Mouse (Mus musculus) heart, adult 11 months (tissue): ENCODE results near the gene Calhm3.

ENCODE experiments used
- DNase-seq: peaks from one replicate; pipeline ENCODE4 v3.0.0; 2022

Calhm3 gene

DNA sequence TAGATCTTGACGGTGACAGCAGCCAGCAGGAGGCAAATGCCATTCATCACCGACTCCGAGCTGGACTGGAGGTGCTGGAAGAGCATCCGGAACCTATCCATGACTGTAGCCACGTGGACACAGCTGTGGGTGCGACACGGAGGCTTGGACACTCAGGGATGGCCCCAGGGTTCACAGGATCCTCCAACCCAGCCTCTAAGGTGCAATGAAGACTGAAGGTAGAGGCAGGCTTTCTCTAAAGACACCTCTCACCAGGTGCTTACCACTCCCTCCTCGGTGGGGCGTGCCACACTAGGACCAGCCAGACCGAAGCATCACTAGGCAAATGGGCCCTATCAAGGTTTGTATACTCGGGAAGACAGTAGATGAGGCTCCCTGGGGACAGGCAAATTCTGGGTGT is at the start of gene Calhm3:
Calhm3 (minus strand) TSS at position 101 of the 400 bp plus-strand sequence.
- no peak for DNase-seq

DNA sequence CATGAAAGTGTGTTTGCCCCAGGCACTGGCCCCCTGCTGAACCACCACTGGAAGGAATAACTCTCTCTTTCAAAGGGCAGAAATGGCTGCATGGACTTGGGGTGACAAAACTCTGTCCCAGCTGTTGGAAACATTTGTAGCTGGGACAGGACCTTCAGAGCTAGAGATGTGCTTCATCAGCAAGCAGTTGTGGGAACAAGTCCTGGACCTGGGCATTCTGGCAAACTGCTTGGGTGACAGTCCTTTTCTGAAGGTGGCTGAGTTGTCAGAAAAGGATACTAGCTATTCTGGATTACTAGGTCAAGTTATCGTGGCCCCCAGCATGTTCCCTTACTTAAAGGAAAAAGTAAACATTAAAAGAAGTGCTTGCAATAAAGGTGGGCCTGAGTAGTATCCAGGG is 48.6 kb upstream of the Calhm3 start:
- DNase-seq, result no peak

DNA sequence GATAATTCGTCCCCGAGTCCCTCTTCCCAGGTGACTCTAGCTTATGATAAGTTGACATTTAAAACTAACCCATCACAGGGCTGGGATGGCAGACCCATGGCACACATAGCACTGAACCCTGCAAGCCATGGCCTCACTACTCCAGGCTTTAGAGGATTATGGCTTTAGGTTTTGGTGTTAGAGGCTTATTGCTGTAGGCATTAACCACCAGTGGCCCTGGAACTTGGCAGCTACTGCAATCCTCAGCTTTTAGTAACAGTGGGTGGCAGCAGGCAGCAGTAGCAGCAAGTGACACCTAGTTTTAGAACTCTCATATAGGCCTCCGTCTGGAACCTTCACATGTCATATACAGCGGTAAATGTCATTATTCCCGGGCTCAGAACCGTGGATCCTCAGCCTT is 47.1 kb upstream of the Calhm3 start:
- DNase-seq, result no peak

DNA sequence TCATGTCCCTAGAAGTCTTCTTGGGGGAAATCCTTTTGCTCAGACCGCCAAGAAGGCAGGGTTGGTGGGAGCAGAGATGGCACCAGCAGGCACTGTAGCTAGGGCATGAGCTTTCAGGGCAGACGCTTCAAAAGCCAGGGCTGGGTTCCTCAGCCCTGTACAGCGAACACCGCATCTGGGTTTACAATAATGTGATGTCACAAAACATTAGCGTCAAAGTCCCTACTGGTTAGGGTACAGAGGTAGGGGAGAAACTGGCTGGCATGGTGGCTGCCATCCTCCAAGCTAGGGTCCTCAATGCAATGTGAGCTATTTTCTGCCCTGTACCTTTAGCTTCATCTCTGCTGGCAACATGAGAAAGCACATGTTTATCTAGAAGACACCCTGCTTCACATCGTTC is 45.5 kb upstream of the Calhm3 start:
- DNase-seq, result no peak

DNA sequence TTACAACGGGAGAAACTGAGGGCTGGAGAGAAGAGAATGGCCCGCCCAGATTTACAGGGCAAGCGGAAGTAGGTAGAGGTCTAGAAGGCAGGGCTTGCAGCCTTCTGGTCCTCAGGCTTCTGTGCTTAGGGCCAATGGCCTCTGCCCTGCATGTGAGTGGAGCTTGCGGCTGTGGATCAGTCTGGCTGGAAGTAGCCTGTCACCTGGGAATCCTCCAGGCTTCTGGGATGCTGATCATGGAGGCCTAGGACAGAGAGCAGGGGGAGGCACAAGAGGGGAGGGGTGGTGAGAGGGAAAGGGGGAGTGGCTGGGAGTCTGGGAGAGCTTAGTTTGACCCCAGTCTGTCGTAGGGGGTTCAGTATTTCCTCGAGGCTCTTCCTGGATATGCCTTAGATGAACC is 44.9 kb upstream of the Calhm3 start:
- DNase-seq, result no peak

DNA sequence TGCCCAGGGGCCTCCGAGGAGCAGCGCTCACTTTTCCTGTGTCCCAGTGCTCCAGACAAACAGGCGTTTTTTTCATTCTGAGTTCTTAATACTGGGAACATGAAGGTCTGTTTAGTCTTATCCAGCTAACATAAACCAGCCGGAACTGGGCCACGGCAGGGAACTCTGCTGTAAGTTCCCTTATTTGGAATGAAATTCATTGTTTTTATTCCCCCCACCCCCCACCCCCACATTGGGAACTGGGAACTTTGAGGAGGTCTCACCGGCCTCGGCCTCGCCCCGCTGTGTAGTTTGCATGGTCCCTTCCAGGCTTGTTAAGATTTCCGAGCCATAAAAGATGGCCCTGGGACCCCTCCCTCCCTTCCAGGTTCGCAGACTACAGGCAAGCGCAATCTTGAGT is 44.4 kb upstream of the Calhm3 start:
- no peak for DNase-seq

DNA sequence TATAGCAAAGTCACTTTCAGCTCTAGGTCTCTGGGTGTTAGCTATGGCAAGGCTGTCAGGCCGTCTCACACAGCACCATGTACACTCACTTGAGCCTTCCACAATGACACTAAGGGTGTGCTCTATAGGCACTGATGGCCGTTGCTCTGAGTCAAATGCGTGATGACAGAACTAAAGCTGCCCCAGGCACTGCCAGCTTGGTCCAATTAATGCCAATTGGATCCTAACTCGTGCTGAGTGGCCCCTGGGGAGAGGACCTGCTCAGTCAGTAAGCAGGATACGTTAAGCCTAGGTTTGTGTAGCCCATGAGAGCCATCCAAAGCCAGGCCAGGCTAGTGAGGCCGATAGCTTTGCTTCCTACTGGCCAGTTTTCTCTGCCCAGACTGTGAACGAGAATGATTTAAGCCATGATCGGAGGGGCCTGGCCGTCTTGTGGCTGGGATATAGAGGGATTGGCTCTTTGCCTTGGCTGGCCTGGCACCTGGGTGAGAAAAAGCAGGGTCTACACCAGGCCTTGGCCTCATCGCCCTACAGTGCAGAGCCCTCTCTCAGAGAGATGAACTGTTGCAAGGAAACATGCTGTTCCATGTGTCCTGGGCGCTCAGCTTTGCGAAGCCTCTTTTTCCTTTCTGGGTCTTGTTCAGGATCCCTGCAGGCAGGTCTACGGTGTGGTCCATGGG is 41.2 kb upstream of the Calhm3 start:
- DNase-seq, result no peak

DNA sequence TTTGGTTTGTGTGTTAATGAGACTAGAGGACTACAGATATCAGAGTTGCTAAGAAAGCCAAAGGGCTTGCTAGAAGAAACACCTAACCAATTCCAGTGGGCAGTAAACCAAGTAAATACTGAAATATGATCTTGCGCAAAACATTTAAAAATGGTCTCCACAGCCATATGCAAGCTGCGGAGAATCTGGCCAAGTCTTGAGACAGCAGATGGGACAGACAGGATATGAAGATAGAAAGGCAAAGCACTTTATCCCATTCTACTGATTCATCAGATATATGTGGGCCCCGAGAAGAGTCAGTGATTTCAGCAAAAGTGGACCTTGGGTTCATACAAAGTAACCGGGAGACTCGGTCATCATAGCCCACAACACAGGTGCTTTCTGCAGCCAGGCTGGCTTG is 34.6 kb upstream of the Calhm3 start:
- no peak for DNase-seq

DNA sequence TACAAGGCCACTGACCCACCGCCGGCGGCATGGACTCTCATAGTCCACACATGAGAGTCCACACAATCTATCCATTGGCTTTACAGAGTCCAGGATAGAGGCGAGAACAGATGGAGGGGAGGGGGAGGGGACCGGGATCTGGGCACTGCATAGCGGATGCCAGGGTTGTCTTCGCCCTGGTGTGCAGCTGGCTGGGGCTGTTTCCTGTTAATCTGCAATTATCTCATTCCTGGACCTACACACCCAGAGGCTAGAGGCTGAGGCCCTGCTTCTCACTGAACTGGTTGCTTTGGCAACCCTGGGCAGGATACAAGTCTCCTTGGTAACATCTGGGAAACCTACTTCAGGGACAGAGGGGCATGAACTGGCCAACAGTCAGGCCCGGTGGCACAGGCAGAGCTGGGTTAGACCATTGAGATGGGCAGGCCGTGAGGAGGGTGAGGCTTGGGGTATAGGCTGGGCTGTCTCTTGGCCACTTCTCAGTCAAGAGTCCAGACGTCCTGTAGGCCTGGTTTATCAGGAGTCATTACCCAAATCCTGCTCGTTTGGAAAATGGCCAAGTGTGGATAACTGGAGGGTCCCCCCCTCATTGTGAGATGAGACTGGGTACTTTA is 31.1 kb upstream of the Calhm3 start:
- DNase-seq, result peak; percentile 88

DNA sequence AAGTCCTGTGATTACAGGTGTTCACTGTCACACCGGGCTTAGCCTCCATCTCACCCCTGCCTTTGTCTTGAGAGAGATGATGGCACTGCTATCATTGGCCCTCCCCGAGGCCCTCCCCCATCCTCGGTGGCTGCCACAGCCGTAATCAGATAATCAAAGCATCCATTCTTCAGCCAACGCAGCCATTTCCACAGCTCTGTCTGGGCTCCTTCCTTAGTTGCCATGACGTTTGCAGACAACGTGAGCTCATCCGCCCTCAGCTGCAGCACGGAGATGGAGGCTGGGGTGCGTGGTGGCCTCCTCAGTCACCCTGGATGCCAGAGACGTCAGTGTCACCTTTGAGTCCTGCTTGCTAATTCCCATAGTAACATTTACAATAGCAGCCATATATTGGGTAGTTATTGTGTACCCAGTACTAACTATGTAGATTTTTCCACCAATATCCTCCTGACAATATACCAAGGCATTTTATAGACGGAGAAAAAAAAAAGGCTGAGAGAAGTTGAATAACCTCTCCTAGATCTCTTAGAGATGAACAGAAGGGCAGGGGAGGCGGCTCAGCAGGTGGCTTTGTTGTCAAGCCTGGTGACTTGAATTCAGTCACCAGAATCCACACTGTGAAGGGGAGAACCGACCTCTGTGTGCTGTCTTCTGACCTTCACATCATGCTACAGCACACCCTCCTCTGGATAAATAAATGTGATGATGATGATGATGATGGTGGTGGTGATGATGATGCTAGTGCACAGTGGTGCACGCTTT is 29.1 kb upstream of the Calhm3 start:
- peak; percentile 68 for DNase-seq

DNA sequence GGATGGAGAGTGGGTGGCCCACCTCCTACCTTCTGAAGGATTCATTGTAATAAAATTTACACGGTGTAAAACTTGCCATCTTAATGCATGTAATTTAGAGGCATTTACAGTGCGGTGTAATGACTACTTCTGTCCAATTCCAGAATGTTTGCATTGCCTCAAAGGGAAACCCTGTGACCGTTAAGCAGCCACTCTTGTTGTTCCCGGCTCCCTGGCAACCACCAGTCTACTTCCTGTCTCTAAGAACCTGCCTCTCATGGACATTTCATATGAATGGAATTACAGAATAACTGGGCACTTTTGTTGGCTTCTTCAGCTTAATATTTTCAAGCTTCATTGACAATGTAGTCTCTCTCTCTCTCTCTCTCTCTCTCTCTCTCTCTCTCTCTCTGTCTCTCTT is 27.2 kb upstream of the Calhm3 start:
- no peak for DNase-seq

DNA sequence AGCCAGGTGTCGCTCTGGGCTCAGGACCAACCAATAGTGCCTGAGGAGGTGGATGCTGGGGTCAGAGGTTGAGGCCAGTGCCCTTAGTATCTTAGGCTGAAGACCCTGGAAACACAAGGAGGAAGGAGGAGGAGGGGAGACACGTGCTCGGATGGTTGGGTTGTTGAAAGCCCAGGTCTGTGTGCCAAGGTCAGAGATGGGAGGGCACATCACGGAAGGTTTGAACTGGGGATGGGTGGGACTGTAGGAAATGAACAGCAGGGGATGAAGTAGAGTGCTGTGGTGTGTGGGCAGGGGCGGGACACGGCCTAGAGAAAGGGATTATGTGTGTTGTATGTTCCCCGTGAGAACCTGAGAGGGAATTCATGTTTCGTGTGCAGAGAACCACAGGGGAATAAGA is 26.7 kb upstream of the Calhm3 start:
- no peak for DNase-seq

DNA sequence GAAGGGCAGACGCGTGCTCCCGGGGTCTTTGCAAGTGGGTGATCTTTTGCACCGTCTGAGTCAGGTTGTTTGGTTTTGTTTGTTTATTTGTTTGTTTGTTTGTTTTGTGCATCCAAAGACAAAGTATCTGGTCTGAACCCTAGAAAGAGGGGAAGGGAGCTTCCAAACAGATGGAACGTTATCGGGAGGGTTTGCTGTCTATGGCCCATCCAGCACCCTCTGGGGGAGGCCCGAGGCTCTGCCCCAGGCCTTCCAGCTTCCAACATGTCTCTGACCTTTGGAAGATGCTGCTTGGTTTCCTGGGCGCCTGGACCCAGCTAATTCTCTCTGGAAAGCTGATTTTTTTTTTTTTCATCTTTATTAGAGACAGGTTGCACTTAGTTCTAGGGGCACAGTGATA is 22.4 kb upstream of the Calhm3 start:
- DNase-seq, result no peak

DNA sequence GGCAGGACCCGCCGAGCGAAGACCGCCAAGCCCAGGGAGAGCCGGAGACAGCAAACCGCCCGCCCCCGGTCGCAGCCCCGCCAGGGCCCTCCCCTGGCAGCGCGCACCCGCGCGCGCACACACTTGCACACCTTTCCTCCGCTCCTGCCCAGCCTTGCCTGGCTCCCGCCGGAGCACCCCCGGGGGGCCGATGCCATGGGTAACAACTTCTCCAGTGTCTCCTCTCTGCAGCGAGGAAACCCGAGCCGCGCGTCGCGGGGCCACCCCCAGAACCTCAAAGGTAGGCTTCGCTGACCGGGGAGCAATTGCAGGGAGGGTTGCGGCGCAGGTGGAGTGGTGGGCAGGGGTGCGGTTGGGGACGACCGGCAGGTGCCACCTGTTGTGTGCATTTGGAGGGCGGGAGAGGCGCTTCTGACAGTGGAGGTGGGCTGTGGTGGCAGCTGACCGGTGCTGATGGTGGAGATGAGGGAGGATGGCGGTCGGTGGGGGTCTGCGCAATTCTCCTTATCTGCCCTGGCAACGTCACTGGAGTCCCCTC is 21.8 kb upstream of the Calhm3 start:
- no peak for DNase-seq

DNA sequence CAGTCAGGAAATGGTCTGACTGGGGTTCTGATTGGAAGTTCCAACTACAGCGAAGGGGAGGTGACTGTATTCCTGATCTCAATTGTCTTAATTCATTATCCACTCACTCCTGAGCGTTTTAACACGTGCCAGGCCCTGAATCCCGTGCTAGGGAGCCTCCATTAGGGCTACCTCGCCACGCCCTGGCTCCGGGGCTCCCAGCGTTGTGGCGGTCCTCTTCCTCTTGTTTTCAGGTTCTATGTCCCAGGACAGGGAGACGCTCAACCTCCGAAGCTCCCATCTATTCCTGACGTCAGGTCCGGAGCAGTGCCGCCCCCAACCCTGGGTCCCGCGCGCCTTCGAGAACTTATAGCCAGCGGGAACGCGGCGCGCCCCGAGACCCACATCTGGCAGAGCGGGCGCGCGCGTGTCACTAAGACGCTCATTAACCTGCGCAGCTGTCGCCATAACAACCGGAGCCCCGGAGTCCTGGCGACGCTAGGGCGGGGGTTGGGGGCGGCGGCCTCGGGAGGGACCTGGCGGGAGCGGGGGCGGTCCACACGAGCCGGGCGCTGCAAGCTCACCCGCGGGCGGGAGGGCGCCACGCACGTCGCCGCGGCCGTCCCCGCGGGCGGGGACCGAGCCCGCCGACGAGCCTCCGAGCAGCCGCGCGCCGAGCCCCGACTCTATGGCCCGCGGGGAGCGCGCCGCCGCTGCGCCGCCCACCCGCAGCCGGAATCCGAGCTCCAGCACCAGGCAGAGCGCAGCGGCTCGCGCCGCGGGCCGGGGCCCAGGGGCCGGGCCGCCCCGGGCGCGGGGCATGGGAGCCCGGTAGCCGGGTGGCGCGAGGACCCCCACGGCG is 21.1 kb upstream of the Calhm3 start, which contains the start of gene Neurl1a:
Neurl1a (plus strand) TSS at position 390 of the 841 bp plus-strand sequence.
- peak; percentile 94 for DNase-seq

DNA sequence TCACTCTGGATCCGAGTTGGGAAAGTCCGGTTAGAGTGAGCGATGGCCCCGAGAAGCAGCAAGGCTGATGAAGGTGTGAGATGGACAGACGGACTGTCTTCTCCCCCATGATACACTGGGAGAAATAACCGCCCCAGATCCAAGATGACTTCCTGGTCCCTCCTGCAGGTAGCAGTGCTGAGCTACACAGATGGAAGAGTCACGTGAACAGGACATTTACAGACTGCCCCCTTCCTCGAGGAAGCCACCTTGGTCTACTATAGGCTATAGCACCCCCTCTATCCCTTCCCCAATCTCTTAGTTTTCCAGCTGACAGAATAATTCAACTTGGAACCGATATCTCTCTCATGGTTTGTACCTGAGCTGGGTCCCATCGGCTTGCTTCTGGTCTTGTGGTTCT is 20.4 kb upstream of the Calhm3 start:
- peak; percentile 85 for DNase-seq

DNA sequence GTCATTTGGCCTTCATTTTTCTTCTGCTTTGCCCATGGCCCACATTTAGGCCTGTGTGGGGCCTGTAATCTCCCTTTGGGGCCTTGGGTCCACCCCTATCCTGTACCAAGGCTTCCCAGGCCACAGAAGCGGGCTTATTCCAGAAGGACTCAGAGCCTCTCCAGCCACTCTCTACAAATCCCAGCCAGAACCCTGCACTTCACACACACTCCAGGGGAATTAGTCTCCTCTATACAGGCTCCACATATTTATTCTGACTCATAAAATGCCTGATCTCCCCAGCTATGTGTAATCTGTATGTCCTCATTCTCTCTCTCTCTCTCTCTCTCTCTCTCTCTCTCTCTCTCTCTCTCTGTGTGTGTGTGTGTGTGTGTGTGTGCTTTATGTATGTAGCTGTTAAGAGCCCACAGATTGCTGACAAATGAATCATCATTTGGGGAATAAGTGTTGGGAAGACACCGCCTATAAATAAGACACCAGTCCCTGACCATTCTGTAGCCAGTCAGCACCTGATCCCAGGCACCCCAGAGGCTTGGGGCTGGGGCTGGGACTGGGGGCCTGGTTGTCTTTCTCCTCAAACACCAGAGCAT is 19.4 kb upstream of the Calhm3 start:
- DNase-seq, result no peak

DNA sequence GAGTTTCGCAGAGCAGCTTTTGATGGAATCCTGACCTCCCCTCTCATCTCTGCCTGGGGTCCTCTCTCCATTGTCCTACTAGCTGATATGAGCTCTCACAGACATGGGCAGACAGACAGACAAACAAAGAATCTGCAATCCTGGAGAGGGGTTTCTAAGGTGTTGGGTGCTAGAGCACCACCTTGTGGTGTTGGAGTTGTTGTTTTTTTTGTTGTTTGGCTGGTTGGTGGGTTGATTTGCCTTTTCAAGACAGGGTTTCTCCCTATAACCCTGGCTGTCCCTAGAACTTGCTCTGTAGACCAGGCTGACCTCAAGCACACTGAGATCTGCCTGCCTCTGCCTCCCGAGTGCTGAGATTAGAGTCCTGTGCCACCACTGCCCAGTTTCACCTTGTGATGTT is 17.9 kb upstream of the Calhm3 start:
- no peak for DNase-seq

DNA sequence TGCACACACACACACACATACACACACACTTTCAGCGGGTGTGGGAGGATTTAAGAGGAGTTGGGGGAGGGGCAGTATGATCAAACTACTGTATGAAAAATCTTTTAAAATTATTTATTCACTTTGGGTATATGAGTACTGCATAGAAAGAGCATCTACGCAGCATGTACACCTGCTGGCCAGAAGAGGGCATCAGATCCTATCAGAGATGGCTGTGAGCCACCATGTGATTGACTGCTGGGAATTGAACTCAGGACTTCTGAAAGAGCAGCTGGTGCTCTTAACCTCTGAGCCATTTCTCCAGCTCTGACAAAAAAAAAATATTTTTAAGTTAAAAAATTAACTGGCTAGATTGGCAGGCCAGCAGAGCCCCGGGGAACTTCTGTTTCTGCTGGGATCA is 17.0 kb upstream of the Calhm3 start:
- no peak for DNase-seq

DNA sequence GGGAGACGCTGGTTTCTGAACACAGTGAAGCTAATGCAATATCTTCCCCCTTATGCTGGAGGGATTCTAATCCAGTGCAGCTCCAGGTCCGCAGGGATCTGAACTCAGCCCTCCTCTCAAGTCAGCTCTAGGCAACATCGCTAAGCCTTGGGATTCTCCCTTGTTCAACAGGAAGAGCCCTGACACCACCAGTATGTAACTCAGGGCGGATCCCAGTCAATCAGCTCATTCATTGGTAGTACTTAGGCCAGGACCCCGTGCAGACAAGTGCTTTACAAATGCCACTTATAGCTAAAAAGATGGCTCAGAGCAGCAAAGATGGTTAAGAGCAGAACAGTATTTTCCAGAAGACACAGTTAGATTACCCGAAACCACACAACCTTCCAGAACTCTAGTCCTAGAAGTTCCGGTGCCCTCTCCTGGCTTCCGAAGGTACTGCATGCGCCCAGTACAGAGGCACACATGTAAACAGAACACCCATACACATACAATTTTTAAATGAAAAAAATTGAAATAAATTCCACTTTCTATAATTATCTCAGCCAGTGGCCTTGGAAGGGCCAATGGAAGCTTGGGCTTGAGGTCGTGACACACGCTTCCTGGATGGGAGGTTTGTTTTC is 11.3 kb upstream of the Calhm3 start:
- DNase-seq, result peak; percentile 96

DNA sequence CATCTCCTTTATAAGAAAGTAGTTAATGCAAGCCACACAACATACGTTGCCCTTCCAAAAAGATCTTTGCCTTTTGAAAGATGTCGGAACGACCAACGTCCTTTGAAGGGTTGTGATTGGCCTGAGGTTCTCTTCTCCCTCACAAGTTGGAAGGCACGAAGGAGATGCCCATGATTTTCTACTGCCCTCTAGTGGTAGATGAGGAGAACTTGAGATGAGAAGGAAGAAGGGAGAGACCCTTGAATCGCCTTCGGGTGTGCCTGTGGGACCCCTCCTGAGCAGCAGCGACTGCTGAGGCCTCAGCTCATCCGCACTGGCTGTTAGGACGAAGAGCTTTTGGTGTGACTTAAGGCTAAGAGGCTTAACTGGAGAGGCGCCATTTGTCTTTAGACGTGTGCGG is 10.7 kb upstream of the Calhm3 start:
- DNase-seq, result peak; percentile 91

DNA sequence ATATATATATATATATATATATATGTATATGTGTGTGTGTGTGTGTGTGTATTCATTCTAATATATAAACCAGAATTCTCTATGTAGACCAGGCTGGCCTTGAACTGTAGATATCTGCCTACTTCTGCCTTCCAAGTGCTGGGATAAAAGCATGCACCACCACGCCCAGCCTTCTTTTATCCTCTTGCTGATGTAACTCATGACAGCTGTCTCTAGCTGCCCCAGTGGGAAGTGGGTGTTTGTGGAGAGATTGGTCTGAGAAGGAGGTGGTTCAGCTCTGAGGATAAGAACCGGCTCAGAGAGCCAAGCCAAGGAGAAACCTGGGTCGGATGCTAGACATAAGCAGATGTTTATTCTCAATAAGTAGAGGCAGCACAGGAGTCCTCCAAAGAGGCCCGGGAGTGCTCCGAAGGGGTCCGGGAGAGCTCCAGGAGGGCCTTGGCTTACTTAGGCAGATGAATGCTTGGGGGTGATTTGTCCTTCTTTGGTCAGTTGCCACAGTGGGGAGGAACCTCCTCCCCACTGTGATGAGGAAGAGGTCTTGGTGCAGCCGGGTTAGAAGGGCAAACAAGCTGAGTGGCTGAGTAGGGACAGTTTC is 10.2 kb upstream of the Calhm3 start:
- DNase-seq, result peak; percentile 89
